Mouse (Mus musculus) adrenal gland, adult 8-10 months (tissue): ENCODE results near the gene Mylpf. TPM values are rescaled to one million over a fixed set of nuclear protein-coding genes. Genes with fewer than 3 reads are reported as not detected.
"Not testable (repeated sequence)": the region's sequence is repeated elsewhere in the genome, so short reads cannot be mapped to it uniquely, and the experiment has no call there.

Experiments used
- DNase-seq: peaks from one replicate; pipeline ENCODE4 v3.0.0; 2022
- total RNA-seq, 4 experiments: library from RNA; stranded (reverse); gene quantifications; 2 replicates each; pipeline ENCODE4 v1.2.4; 2022

Gene Mylpf
- total RNA-seq, 4 experiments from 2014 or later, result 2.8 to 6.2 (median 3.7) TPM

GRCm38 (mm10) chr7:127228615-127229303 is 20.1 kb downstream of the Mylpf start:
- DNase-seq, result no peak

- no peak for DNase-seq
Measured at GRCm38 (mm10) chr7:127231376-127231775, 22.7 kb downstream of the Mylpf start.

- no peak for DNase-seq
Measured at GRCm38 (mm10) chr7:127231826-127232621, 23.3 kb downstream of the Mylpf start.

GRCm38 (mm10) chr7:127232622-127233367 is 24.1 kb downstream of the Mylpf start, which contains the start of the genes Zfp553 and Sept1:
Zfp553 (plus strand) TSS chr7:127233061.
Sept1 (minus strand) TSS chr7:127233130.
- peak; percentile 73 for DNase-seq

GRCm38 (mm10) chr7:127233368-127233749 is 24.7 kb downstream of the Mylpf start:
- DNase-seq, result no peak

GRCm38 (mm10) chr7:127233765-127234164 is 25.1 kb downstream of the Mylpf start:
- no peak for DNase-seq

- no peak for DNase-seq
Measured at GRCm38 (mm10) chr7:127234777-127235176, 26.1 kb downstream of the Mylpf start.

- DNase-seq, result no peak
Measured at GRCm38 (mm10) chr7:127243361-127243867, 34.7 kb downstream of the Mylpf start.

- DNase-seq, result peak; percentile 94
Measured at GRCm38 (mm10) chr7:127243870-127244657, 35.4 kb downstream of the Mylpf start, which contains the start of gene Zfp771. Zfp771 (plus strand) TSS chr7:127244274.

GRCm38 (mm10) chr7:127244658-127245510 is 36.2 kb downstream of the Mylpf start:
- no peak for DNase-seq

GRCm38 (mm10) chr7:127250511-127250910 is 41.8 kb downstream of the Mylpf start:
- not testable (repeated sequence) for DNase-seq

GRCm38 (mm10) chr7:127252414-127252813 is 43.7 kb downstream of the Mylpf start:
- DNase-seq, result no peak

- no peak for DNase-seq
Measured at GRCm38 (mm10) chr7:127253341-127253740, 44.7 kb downstream of the Mylpf start.

- peak; percentile 93 for DNase-seq
Measured at GRCm38 (mm10) chr7:127253821-127254769, 45.4 kb downstream of the Mylpf start.

- DNase-seq, result no peak
Measured at GRCm38 (mm10) chr7:127255008-127255407, 46.3 kb downstream of the Mylpf start.

GRCm38 (mm10) chr7:127255965-127256364 is 47.3 kb downstream of the Mylpf start:
- no peak for DNase-seq

- no peak for DNase-seq
Measured at GRCm38 (mm10) chr7:127256518-127256917, 47.8 kb downstream of the Mylpf start.

- DNase-seq, result no peak
Measured at GRCm38 (mm10) chr7:127259186-127259905, 50.7 kb downstream of the Mylpf start.
